Comparison of ENCODE assay signal across 15 mouse cellular contexts in genomic region chr2:68944898-68945297, GRCm38 (mm10).
DNase-seq lines count a peak whose midpoint lies in the region; ATAC-seq and TF ChIP-seq lines count a peak whose summit lies in the region.
"Had no signal": no experiment of that assay in that cellular context is flagged by ENCODE, and none has a peak within 500 bp of the region (broad histone marks: within the 10 kb centered on the region; RNA-seq: fewer than 3 reads in every experiment).

No protein-coding gene starts in this region.

- peak; percentile 62; the same call in 1 of the 2 replicates for TF ChIP-seq EP300 in liver, postnatal 0 days (IDR thresholded peaks at IDR 0.05; ENCODE audit: low read depth)

- peak; percentile 5 for DNase-seq in limb, embryonic 14.5 days (ENCODE audit: low spot score)
- no peak for DNase-seq in limb, embryonic 10.5 days (ENCODE audit: low spot score)
- peak; percentile 38 for DNase-seq in liver, postnatal 0 days
- no peak for DNase-seq in thymus, postnatal 36 days
- no peak for DNase-seq in embryo, embryonic 9.5 days (ENCODE audit: extremely low spot score)
- DNase-seq in heart, adult 18-20 months = no peak
- DNase-seq: cerebellum, postnatal 36 days; heart, adult 2 months; layer of hippocampus, postnatal 36 days; thymus, postnatal 25 days had no signal

- H3K27me3 ChIP-seq in limb, embryonic 14.5 days (ENCODE audit: control insufficient read depth, insufficient read depth, low read length) = no peaks in the 10 kb centered on the region
- no peaks in the 10 kb centered on the region for H3K27me3 ChIP-seq in limb, embryonic 10.5 days (ENCODE audit: low read depth, poor library complexity, severe bottlenecking)
- H3K27me3 ChIP-seq in intestine, embryonic 15.5 days (replicated peaks) = no peaks in the 10 kb centered on the region
- H3K27me3 ChIP-seq in kidney, embryonic 16.5 days (ENCODE audit: insufficient read depth, low read length) = no peaks in the 10 kb centered on the region
- no peaks in the 10 kb centered on the region for H3K27me3 ChIP-seq in liver, postnatal 0 days (ENCODE audit: insufficient read depth, low read length)
- H3K27me3 ChIP-seq: embryonic facial prominence, embryonic 13.5 days; midbrain, embryonic 15.5 days had no signal

- H3K4me3 ChIP-seq in limb, embryonic 14.5 days (replicated peaks; ENCODE audit: low read length) = no peak overlapping the region
- H3K4me3 ChIP-seq in limb, embryonic 10.5 days = no peak overlapping the region
- H3K4me3 ChIP-seq in intestine, embryonic 15.5 days (replicated peaks) = no peak overlapping the region
- no peak overlapping the region for H3K4me3 ChIP-seq in kidney, embryonic 16.5 days (ENCODE audit: low read length)
- no peak overlapping the region for H3K4me3 ChIP-seq in liver, postnatal 0 days (ENCODE audit: low read depth, low read length)
- H3K4me3 ChIP-seq: embryonic facial prominence, embryonic 13.5 days; heart, adult 2 months; midbrain, embryonic 15.5 days had no signal

- peaks cover 5% of the 10 kb centered on the region; the same call in 1 of the 2 replicates for H3K4me1 ChIP-seq in limb, embryonic 14.5 days (ENCODE audit: control insufficient read depth, insufficient read depth, low read length)
- peaks cover 11% of the 10 kb centered on the region for H3K4me1 ChIP-seq in limb, embryonic 10.5 days
- no peaks in the 10 kb centered on the region; the same call in 1 of the 2 replicates for H3K4me1 ChIP-seq in intestine, embryonic 15.5 days (replicated peaks)
- H3K4me1 ChIP-seq in kidney, embryonic 16.5 days (ENCODE audit: insufficient read depth, low read length) = peaks cover 12% of the 10 kb centered on the region
- peaks cover 4% of the 10 kb centered on the region; the same call in 1 of the 2 replicates for H3K4me1 ChIP-seq in liver, postnatal 0 days (ENCODE audit: insufficient read depth)
- H3K4me1 ChIP-seq: embryonic facial prominence, embryonic 13.5 days; midbrain, embryonic 15.5 days had no signal

- H3K9me3 ChIP-seq in limb, embryonic 14.5 days (ENCODE audit: control insufficient read depth, low read length) = no peaks in the 10 kb centered on the region
- no peaks in the 10 kb centered on the region for H3K9me3 ChIP-seq in limb, embryonic 10.5 days (replicated peaks)
- H3K9me3 ChIP-seq in intestine, embryonic 15.5 days = no peaks in the 10 kb centered on the region
- H3K9me3 ChIP-seq in kidney, embryonic 16.5 days (ENCODE audit: low read length) = no peaks in the 10 kb centered on the region
- H3K9me3 ChIP-seq in liver, postnatal 0 days (ENCODE audit: low read length) = no peaks in the 10 kb centered on the region
- H3K9me3 ChIP-seq: embryonic facial prominence, embryonic 13.5 days; midbrain, embryonic 15.5 days had no signal

- peak; percentile 37; the same call in 1 of the 2 replicates for ATAC-seq in limb, embryonic 14.5 days (ENCODE audit: low FRiP score, low read depth)
- ATAC-seq in intestine, embryonic 15.5 days = peak; percentile 83
- peak; percentile 94 for ATAC-seq in kidney, embryonic 16.5 days (ENCODE audit: low FRiP score, low TSS enrichment)
- ATAC-seq in liver, postnatal 0 days = peak; percentile 94
- ATAC-seq: midbrain, embryonic 15.5 days had no signal

- no peak for TF ChIP-seq POLR2A in limb, embryonic 14.5 days (IDR thresholded peaks at IDR 0.05; ENCODE audit: borderline replicate concordance, extremely low read depth, insufficient read depth, insufficient read length)

- H3K36me3 ChIP-seq in limb, embryonic 14.5 days (ENCODE audit: control insufficient read depth, insufficient read depth, low read length) = peaks cover 4% of the 10 kb centered on the region; the same call in 1 of the 2 replicates
- peaks cover 13% of the 10 kb centered on the region; the same call in 1 of the 2 replicates for H3K36me3 ChIP-seq in limb, embryonic 10.5 days
- no peaks in the 10 kb centered on the region for H3K36me3 ChIP-seq in intestine, embryonic 15.5 days
- H3K36me3 ChIP-seq in kidney, embryonic 16.5 days (ENCODE audit: insufficient read depth, low read length) = 0 out of 2 replicates have a peak, but pooled peaks cover 3% of the 10 kb centered on the region
- H3K36me3 ChIP-seq in liver, postnatal 0 days (replicated peaks; ENCODE audit: insufficient read depth, low read length) = 0 out of 2 replicates have a peak, but pooled peaks cover 3% of the 10 kb centered on the region

- no peak for TF ChIP-seq CTCF in liver, postnatal 0 days (IDR thresholded peaks at IDR 0.05; ENCODE audit: low read depth)

- WGBS in limb, embryonic 14.5 days = 41% methylated on average over 2 of the region's 2 CpGs
- 77% methylated on average over 2 of the region's 2 CpGs for WGBS in limb, embryonic 10.5 days
- 24% methylated on average over 2 of the region's 2 CpGs for WGBS in intestine, embryonic 15.5 days
- WGBS in kidney, embryonic 16.5 days = 35% methylated on average over 2 of the region's 2 CpGs
- WGBS in liver, postnatal 0 days (ENCODE audit: insufficient replicate concordance) = 49% methylated on average over 2 of the region's 2 CpGs

- H3K4me2 ChIP-seq in limb, embryonic 14.5 days (replicated peaks; ENCODE audit: low read depth, low read length, severe bottlenecking) = no peak overlapping the region
- no peak overlapping the region for H3K4me2 ChIP-seq in intestine, embryonic 15.5 days (replicated peaks)
- no peak overlapping the region for H3K4me2 ChIP-seq in kidney, embryonic 16.5 days (replicated peaks; ENCODE audit: low read depth, low read length)
- H3K4me2 ChIP-seq in liver, postnatal 0 days (ENCODE audit: low read depth, low read length) = 0 out of 2 replicates have a peak overlapping the region, but pooled peaks have one; percentile 22
- H3K4me2 ChIP-seq: embryonic facial prominence, embryonic 13.5 days; midbrain, embryonic 15.5 days had no signal

- H3K27ac ChIP-seq in limb, embryonic 14.5 days (replicated peaks; ENCODE audit: low read depth, low read length) = no peak overlapping the region
- no peak overlapping the region for H3K27ac ChIP-seq in limb, embryonic 10.5 days
- no peak overlapping the region for H3K27ac ChIP-seq in intestine, embryonic 15.5 days
- no peak overlapping the region for H3K27ac ChIP-seq in kidney, embryonic 16.5 days (ENCODE audit: low read length)
- H3K27ac ChIP-seq in liver, postnatal 0 days (ENCODE audit: low read depth) = peak overlapping the region; percentile 87
- H3K27ac ChIP-seq: embryonic facial prominence, embryonic 13.5 days; heart, adult 2 months; macrophage; midbrain, embryonic 15.5 days had no signal

- H3K9ac ChIP-seq in limb, embryonic 14.5 days (ENCODE audit: low read depth, low read length, severe bottlenecking) = no peak overlapping the region
- H3K9ac ChIP-seq in intestine, embryonic 15.5 days = no peak overlapping the region
- no peak overlapping the region for H3K9ac ChIP-seq in kidney, embryonic 16.5 days (replicated peaks; ENCODE audit: low read length)
- H3K9ac ChIP-seq in liver, postnatal 0 days (replicated peaks) = no peak overlapping the region
- H3K9ac ChIP-seq: embryonic facial prominence, embryonic 13.5 days; midbrain, embryonic 15.5 days had no signal

Comparison
In these comparisons a context has a peak if more than half of its experiments do, and no peak if none do; other contexts are left out.
1. DNase-seq: peak in limb, embryonic 14.5 days (single experiment) and liver, postnatal 0 days (single experiment); none in limb, embryonic 10.5 days (single experiment), thymus, postnatal 36 days (0 of 2), embryo, embryonic 9.5 days (single experiment) and heart, adult 18-20 months (0 of 2).
2. ATAC-seq: peak in every context shown above with its lines; median percentile 94 in kidney, embryonic 16.5 days; 94 in liver, postnatal 0 days; 83 in intestine, embryonic 15.5 days; 37 in limb, embryonic 14.5 days.